Mouse (Mus musculus) C3H10T1/2 (cell line): Measurements from ENCODE around the gene Zfp414. TPM values are rescaled to one million over a fixed set of nuclear protein-coding genes. Genes with fewer than 3 reads are reported as not detected.

Experiments used
- polyA plus RNA-seq, 2 experiments: library from polyadenylated mRNA; unstranded; fragments of >200 nt; fragmentation: generic; extraction: Trizol; gene quantifications; one replicate each; pipeline ENCODE4 v1.2.1; 2012; ENCODE audit warnings: missing spikeins in 2 of 2

The Zfp414 gene
- polyA plus RNA-seq = 10 to 100 TPM; 57.0 to 81.0 TPM

DNA sequence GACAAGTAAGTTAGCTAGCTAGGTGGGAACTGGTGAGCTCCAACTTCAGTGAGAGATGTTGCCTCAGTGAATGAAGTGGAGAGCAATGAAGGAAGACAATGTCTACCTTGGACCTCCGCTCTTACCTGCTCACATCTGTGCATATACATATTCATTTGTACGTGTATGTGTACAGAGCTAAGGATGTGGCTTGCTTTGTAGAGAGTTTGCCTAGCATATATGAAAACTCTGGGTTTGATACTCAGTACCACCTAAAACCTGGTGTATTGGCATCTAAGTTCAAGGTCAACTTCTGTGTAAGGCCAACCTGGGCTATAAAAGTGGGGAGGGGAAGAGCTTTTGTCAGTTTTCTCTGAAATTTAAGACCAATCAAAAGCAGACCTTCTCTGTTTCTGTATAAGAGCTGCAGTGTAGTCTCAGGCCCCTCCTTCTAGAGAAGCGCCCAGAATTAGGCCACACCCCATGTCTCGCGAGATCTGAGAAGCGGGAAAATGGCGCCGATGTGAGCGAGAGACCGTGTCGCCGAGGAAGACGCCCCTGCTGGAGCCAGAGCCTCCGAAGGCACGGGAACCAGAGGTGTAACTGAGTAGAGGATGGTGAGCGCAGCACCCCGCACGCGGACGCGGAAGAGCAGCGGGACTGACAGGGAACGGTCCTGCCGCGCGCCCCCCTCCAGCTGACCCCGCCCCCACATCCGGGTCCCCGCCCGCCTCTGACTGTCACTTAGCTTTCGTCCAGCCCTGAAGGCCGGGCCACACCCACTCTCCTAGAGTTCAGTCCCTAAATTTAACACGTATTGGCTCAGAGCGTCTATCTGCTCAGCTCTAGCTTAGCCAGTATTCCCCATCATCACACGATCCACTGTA lies at the start of gene Zfp414:
Gene Zfp414 (plus strand): TSS at position 470 of the 866 bp plus-strand sequence.

DNA sequence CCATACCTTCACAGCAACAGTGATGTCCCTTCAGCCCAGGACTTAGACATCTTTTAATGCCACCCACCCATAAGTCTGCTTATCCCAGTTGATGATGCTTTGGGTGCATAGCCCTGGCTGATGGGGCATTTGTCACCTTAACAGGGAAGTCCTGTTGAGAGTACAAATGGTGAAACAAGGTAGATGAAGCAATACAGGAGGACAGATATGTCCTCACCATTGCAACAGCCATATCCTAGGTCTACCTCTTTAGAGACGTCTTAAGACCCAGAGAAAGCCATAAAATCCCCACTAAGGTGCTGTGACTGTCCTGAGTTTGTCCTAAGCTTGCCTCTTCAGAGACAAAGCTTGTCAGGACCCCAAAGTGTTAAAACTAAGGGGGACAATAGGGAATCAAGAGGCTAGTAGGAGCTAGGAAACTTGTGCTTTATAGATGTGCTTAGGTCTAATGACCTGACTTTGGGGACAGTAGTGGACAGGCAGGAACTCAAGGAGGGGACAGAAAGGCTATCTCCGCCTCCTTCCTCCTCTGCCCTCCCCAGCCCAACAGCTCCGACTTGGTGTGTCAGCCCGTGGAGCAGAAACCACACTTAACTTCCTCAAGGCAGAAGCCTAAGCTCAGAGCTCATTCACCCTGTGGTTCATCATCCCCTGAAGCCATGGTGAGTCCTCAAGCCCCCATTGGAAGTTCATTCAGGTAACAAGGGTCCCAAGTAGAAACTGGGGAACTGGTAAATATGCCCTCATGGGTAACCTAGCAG lies 8.8 kb downstream of the Zfp414 start, which contains the start of gene Pram1:
Gene Pram1 (plus strand): TSS at position 541 of the 761 bp plus-strand sequence.

Other genes with a start within 250 kb of the Zfp414 start
- gene Zfp101, start 234.4 kb upstream of the Zfp414 start, polyA plus RNA-seq = 1 to 10 TPM in 1 of 2 experiments, under 1 TPM in 1; 0.13 to 2.5 TPM
- under 1 TPM; 0.01 to 0.18 TPM for gene Actl9, start 196.2 kb upstream of the Zfp414 start, polyA plus RNA-seq
- gene Adamts10, start 104.9 kb upstream of the Zfp414 start, polyA plus RNA-seq = 10 to 100 TPM in 1 of 2 experiments, 1 to 10 TPM in 1; 6.6 to 31.9 TPM
- under 1 TPM in 1 of 2 experiments, not detected in 1; 0.01 TPM for gene Myo1f, start 73.4 kb upstream of the Zfp414 start, polyA plus RNA-seq
- 1 to 10 TPM in 1 of 2 experiments, not detected in 1; 1.1 TPM for gene Pram1, start 9.0 kb downstream of the Zfp414 start, polyA plus RNA-seq
- 100 to 1,000 TPM in 1 of 2 experiments, 10 to 100 TPM in 1; 27.5 to 115 TPM for gene Hnrnpm, start 57.8 kb downstream of the Zfp414 start, polyA plus RNA-seq
- gene March2, start 89.6 kb downstream of the Zfp414 start, polyA plus RNA-seq = 10 to 100 TPM; 40.8 to 81.8 TPM
- gene Rab11b, start 131.4 kb downstream of the Zfp414 start, polyA plus RNA-seq = 100 to 1,000 TPM in 1 of 2 experiments, 10 to 100 TPM in 1; 96.4 to 219 TPM
- 100 to 1,000 TPM in 1 of 2 experiments, 10 to 100 TPM in 1; 32.8 to 266 TPM for gene Angptl4, start 152.7 kb downstream of the Zfp414 start, polyA plus RNA-seq
- gene Kank3, start 181.4 kb downstream of the Zfp414 start, polyA plus RNA-seq = 1 to 10 TPM; 1.0 to 4.9 TPM
- over 10,000 TPM; 10,760 to 16,218 TPM for gene Rps28, start 195.5 kb downstream of the Zfp414 start, polyA plus RNA-seq
- gene Ndufa7, start 195.5 kb downstream of the Zfp414 start, polyA plus RNA-seq = 100 to 1,000 TPM; 479 to 931 TPM
- 100 to 1,000 TPM in 1 of 2 experiments, 10 to 100 TPM in 1; 81.6 to 103 TPM for gene Cd320, start 214.0 kb downstream of the Zfp414 start, polyA plus RNA-seq
- gene Gm7029, start 244.7 kb downstream of the Zfp414 start, polyA plus RNA-seq = not detected